Mouse (Mus musculus) kidney, embryonic 14.5 days (tissue): ENCODE measurements around the gene Sgcb. TPM values are rescaled to one million over a fixed set of nuclear protein-coding genes. Genes with fewer than 3 reads are reported as not detected.

ENCODE experiments used
- ATAC-seq: fragments of 200-750 bp; cut with Nextera tagmentation; 2 replicates; pipeline ENCODE4 v1.8.0; 2017; ENCODE audit warnings: moderate number of reproducible peaks, mild to moderate bottlenecking, moderate TSS enrichment, moderate library complexity; ENCODE audit not compliant: low FRiP score, low TSS enrichment
- H3K27ac ChIP-seq: fragments of 300-500 bp; sonication (generic); 2 replicates; pipeline ENCODE4 v1.5.1; 2014; ENCODE audit warnings: low read depth, mild to moderate bottlenecking, low read length, moderate library complexity, mixed read lengths
- H3K27me3 ChIP-seq: fragments of 300-500 bp; sonication (generic); 2 replicates; pipeline ENCODE4 v1.6.1; 2014; ENCODE audit warnings: mild to moderate bottlenecking, low read length; ENCODE audit not compliant: control insufficient read depth, insufficient read depth
- H3K36me3 ChIP-seq: fragments of 300-500 bp; sonication (generic); 2 replicates; pipeline ENCODE4 v1.6.1; 2014; ENCODE audit warnings: low read length, mixed read lengths; ENCODE audit not compliant: control insufficient read depth, insufficient read depth
- H3K4me1 ChIP-seq: fragments of 300-500 bp; sonication (generic); 2 replicates; pipeline ENCODE4 v1.6.1; 2014; ENCODE audit warnings: low read length, mixed read lengths; ENCODE audit not compliant: control insufficient read depth, insufficient read depth
- H3K4me2 ChIP-seq: fragments of 300-500 bp; sonication (generic); replicated peaks from 2 replicates; pipeline ENCODE4 v1.6.1; 2014; ENCODE audit warnings: low read depth, mild to moderate bottlenecking, low read length
- H3K4me3 ChIP-seq: fragments of 300-500 bp; sonication (generic); 2 replicates; pipeline ENCODE4 v1.5.1; 2014; ENCODE audit warnings: mild to moderate bottlenecking, low read length
- H3K9ac ChIP-seq: fragments of 300-500 bp; sonication (generic); 2 replicates; pipeline ENCODE4 v1.6.1; 2014; ENCODE audit warnings: low read depth, mild to moderate bottlenecking, low read length, moderate library complexity
- H3K9me3 ChIP-seq: fragments of 300-500 bp; sonication (generic); 2 replicates; pipeline ENCODE4 v1.6.1; 2016; ENCODE audit warnings: low read length; ENCODE audit not compliant: control insufficient read depth
- WGBS: fragments of 180-500 bp; shearing (Covaris S2); extraction: QIAGEN DNeasy Blood & Tissue Kit; methylation state at CpG from one replicate; pipeline ENCODE4 v1.1.7; 2014; 5-methylcytosine and 5-hydroxymethylcytosine counted together
- polyA plus RNA-seq: library from polyadenylated mRNA; unstranded; fragments of >200 nt; fragmentation: Nextera tagmentation; extraction: Ambion mirVana; gene quantifications from 2 replicates; pipeline ENCODE4 v1.2.1, GENCODE M21; 2014

Sgcb gene
- 16.7 and 23.2 TPM in 2 replicates for polyA plus RNA-seq

- peaks cover 17% of the 10 kb centered on the region for H3K4me1 ChIP-seq
- WGBS = under 1% methylated on average over 61 of the region's 62 CpGs
- H3K9me3 ChIP-seq = no peaks in the 10 kb centered on the region
- H3K27me3 ChIP-seq = peaks cover 34% of the 10 kb centered on the region
- H3K27ac ChIP-seq = no peak within 1 kb of the TSS
- peak within 1 kb of the TSS; percentile 67 for H3K4me3 ChIP-seq
- H3K36me3 ChIP-seq = no peaks in the 10 kb centered on the region
- peak; percentile 87 for ATAC-seq
- H3K9ac ChIP-seq = peak within 1 kb of the TSS; percentile 63
- peak within 1 kb of the TSS; percentile 76 for H3K4me2 ChIP-seq
Observed at GRCm38 (mm10) chr5:73647261-73647900, at the start of gene Sgcb. Gene Sgcb (minus strand): TSS chr5:73647790.

GRCm38 (mm10) chr5:73694254-73695015 is 46.8 kb upstream of the Sgcb start:
- Histone ChIP-seq H3K4me1 (no peaks in the 10 kb centered on the region), H3K36me3 (no peaks in the 10 kb centered on the region), H3K4me2 (no peak overlapping the region), H3K27ac (no peak overlapping the region), H3K27me3 (no peaks in the 10 kb centered on the region), H3K4me3 (no peak overlapping the region), H3K9me3 (no peaks in the 10 kb centered on the region), H3K9ac (no peak overlapping the region)
- WGBS = 78% methylated on average over 4 of the region's 4 CpGs
- no peak for ATAC-seq

GRCm38 (mm10) chr5:73693778-73694177 is 46.2 kb upstream of the Sgcb start:
- H3K9me3 ChIP-seq = no peaks in the 10 kb centered on the region
- H3K9ac ChIP-seq = no peak overlapping the region
- no peak for ATAC-seq
- H3K4me1 ChIP-seq = no peaks in the 10 kb centered on the region
- H3K36me3 ChIP-seq = no peaks in the 10 kb centered on the region
- no peaks in the 10 kb centered on the region for H3K27me3 ChIP-seq
- H3K4me3 ChIP-seq = no peak overlapping the region
- H3K4me2 ChIP-seq = no peak overlapping the region
- H3K27ac ChIP-seq = no peak overlapping the region
- WGBS = 92% methylated on average over 1 of the region's 1 CpGs

GRCm38 (mm10) chr5:73691723-73692520 is 44.3 kb upstream of the Sgcb start:
- H3K27me3 ChIP-seq = no peaks in the 10 kb centered on the region
- no peak overlapping the region for H3K4me3 ChIP-seq
- H3K4me2 ChIP-seq = no peak overlapping the region
- no peaks in the 10 kb centered on the region for H3K4me1 ChIP-seq
- no peak overlapping the region for H3K9ac ChIP-seq
- no peaks in the 10 kb centered on the region for H3K36me3 ChIP-seq
- ATAC-seq = no peak
- 41% methylated on average over 15 of the region's 15 CpGs for WGBS
- H3K9me3 ChIP-seq = no peaks in the 10 kb centered on the region
- H3K27ac ChIP-seq = no peak overlapping the region

GRCm38 (mm10) chr5:73690146-73690545 is 42.6 kb upstream of the Sgcb start:
- Histone ChIP-seq H3K4me2 (no peak overlapping the region), H3K27ac (no peak overlapping the region), H3K4me1 (no peaks in the 10 kb centered on the region), H3K9ac (no peak overlapping the region), H3K4me3 (no peak overlapping the region), H3K9me3 (no peaks in the 10 kb centered on the region), H3K27me3 (no peaks in the 10 kb centered on the region), H3K36me3 (no peaks in the 10 kb centered on the region)
- ATAC-seq = no peak
- 51% methylated on average over 2 of the region's 2 CpGs for WGBS

- H3K4me3 ChIP-seq = no peak overlapping the region
- no peak for ATAC-seq
- H3K4me2 ChIP-seq = no peak overlapping the region
- no peak overlapping the region for H3K9ac ChIP-seq
- no peak overlapping the region for H3K27ac ChIP-seq
- no peaks in the 10 kb centered on the region for H3K27me3 ChIP-seq
- WGBS = 69% methylated on average over 1 of the region's 1 CpGs
- no peaks in the 10 kb centered on the region for H3K9me3 ChIP-seq
- no peaks in the 10 kb centered on the region for H3K36me3 ChIP-seq
- no peaks in the 10 kb centered on the region for H3K4me1 ChIP-seq
Observed at GRCm38 (mm10) chr5:73688576-73688975, 41.0 kb upstream of the Sgcb start.

- H3K9ac ChIP-seq = no peak overlapping the region
- no peaks in the 10 kb centered on the region for H3K9me3 ChIP-seq
- no peaks in the 10 kb centered on the region for H3K36me3 ChIP-seq
- H3K4me3 ChIP-seq = no peak overlapping the region
- 0 out of 2 replicates have a peak, but pooled peaks have one; percentile 20 for ATAC-seq
- no peaks in the 10 kb centered on the region for H3K4me1 ChIP-seq
- H3K4me2 ChIP-seq = no peak overlapping the region
- WGBS = 25% methylated on average over 4 of the region's 4 CpGs
- no peak overlapping the region for H3K27ac ChIP-seq
- no peaks in the 10 kb centered on the region for H3K27me3 ChIP-seq
Observed at GRCm38 (mm10) chr5:73686149-73686548, 38.6 kb upstream of the Sgcb start.

GRCm38 (mm10) chr5:73683706-73684409 is 36.3 kb upstream of the Sgcb start:
- Histone ChIP-seq H3K27ac (no peak overlapping the region), H3K27me3 (no peaks in the 10 kb centered on the region), H3K4me2 (no peak overlapping the region), H3K9me3 (no peaks in the 10 kb centered on the region), H3K36me3 (no peaks in the 10 kb centered on the region), H3K9ac (no peak overlapping the region; the same call in 1 of the 2 replicates), H3K4me1 (no peaks in the 10 kb centered on the region), H3K4me3 (no peak overlapping the region)
- WGBS = 49% methylated on average over 9 of the region's 9 CpGs
- ATAC-seq = no peak
